Mouse (Mus musculus) central nervous system, embryonic 11.5 days (tissue): ENCODE results near the gene Gm14743. TPM values are rescaled to one million over a fixed set of nuclear protein-coding genes. Genes with fewer than 3 reads are reported as not detected.

Experiments used
- polyA plus RNA-seq: library from polyadenylated mRNA; depleted of rRNA; stranded (reverse); fragments of >200 nt; gene quantifications from 2 replicates; pipeline ENCODE4 v1.2.3, GENCODE M21; 2012; rRNA removed

The Gm14743 gene
- not detected in 2 replicates for polyA plus RNA-seq

DNA sequence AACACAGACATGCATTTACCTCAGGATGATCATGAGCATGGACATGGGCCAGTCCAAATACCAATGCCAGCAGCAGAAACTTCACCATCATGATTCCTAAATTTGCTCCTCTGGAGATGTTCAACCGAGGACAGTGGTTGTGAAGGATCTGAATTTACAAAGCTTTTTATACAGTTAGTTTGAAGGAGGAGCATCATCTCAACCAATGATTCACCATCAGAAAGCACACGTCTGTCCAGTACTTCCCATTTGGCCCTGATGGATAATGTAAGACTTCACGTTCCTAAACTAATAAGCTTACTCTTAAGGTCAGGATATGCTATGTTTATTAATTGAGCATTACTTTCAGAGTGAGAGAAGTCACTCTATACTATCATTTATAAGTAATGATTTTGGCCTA, at the start of gene Gm14743:
Gene Gm14743, minus strand, starts transcription at position 101 of the 400 bp plus-strand sequence.

Other genes starting within 250 kb of the Gm14743 start
- 0.12 TPM in 1 of 2 replicates, not detected in the other for gene Obp1a, start 154.5 kb downstream of the Gm14743 start, polyA plus RNA-seq
- not detected in 2 replicates for gene Gm5938, start 120.5 kb downstream of the Gm14743 start, polyA plus RNA-seq
- gene Obp1b, start 59.1 kb downstream of the Gm14743 start, polyA plus RNA-seq = not detected in 2 replicates
- not detected in 2 replicates for gene 4930480E11Rik, start 123.7 kb upstream of the Gm14743 start, polyA plus RNA-seq